Mouse (Mus musculus) heart, embryonic 11.5 days (tissue): ENCODE measurements around the gene Olfr985. TPM values are rescaled to one million over a fixed set of nuclear protein-coding genes. Genes with fewer than 3 reads are reported as not detected.

ENCODE experiments used
- ATAC-seq: fragments of 200-750 bp; cut with Nextera tagmentation; replicated peaks from 2 replicates; pipeline ENCODE4 v1.8.0; 2017; ENCODE audit warnings: moderate library complexity; ENCODE audit not compliant: insufficient number of reproducible peaks, low FRiP score, low TSS enrichment
- H3K27ac ChIP-seq: fragments of 300-500 bp; sonication (generic); 2 replicates; pipeline ENCODE4 v1.5.1; 2014; ENCODE audit warnings: mild to moderate bottlenecking, low read depth, low read length
- H3K27me3 ChIP-seq: fragments of 300-500 bp; sonication (generic); 2 replicates; pipeline ENCODE4 v1.6.1; 2014; ENCODE audit warnings: mild to moderate bottlenecking, low read length, mixed read lengths; ENCODE audit not compliant: control insufficient read depth, insufficient read depth
- H3K36me3 ChIP-seq: fragments of 300-500 bp; sonication (generic); 2 replicates; pipeline ENCODE4 v1.6.1; 2014; ENCODE audit warnings: mild to moderate bottlenecking, low read length, moderate library complexity, mixed read lengths; ENCODE audit not compliant: control insufficient read depth, insufficient read depth
- H3K4me1 ChIP-seq: fragments of 300-500 bp; sonication (generic); 2 replicates; pipeline ENCODE4 v1.6.1; 2014; ENCODE audit warnings: low read length; ENCODE audit not compliant: control insufficient read depth, insufficient read depth
- H3K4me2 ChIP-seq: fragments of 300-500 bp; sonication (generic); 2 replicates; pipeline ENCODE4 v1.6.1; 2014; ENCODE audit warnings: mild to moderate bottlenecking, moderate library complexity
- H3K4me3 ChIP-seq: fragments of 300-500 bp; sonication (generic); 2 replicates; pipeline ENCODE4 v1.5.1; 2014; ENCODE audit warnings: low read depth, low read length
- H3K9ac ChIP-seq: fragments of 300-500 bp; sonication (generic); 2 replicates; pipeline ENCODE4 v1.6.1; 2014; ENCODE audit warnings: mild to moderate bottlenecking, low read depth, low read length, moderate library complexity
- H3K9me3 ChIP-seq: fragments of 300-500 bp; sonication (generic); replicated peaks from 2 replicates; pipeline ENCODE4 v1.6.1; 2016; ENCODE audit warnings: low read length; ENCODE audit not compliant: control insufficient read depth
- WGBS: fragments of 180-500 bp; shearing (Covaris S2); extraction: QIAGEN DNeasy Blood & Tissue Kit; methylation state at CpG from one replicate; pipeline ENCODE4 v1.1.7; 2014; ENCODE audit not compliant: insufficient replicate concordance; 5-methylcytosine and 5-hydroxymethylcytosine counted together
- polyA plus RNA-seq: library from polyadenylated mRNA; unstranded; fragments of >200 nt; fragmentation: Nextera tagmentation; extraction: Ambion mirVana; gene quantifications from 2 replicates; pipeline ENCODE4 v1.2.1, GENCODE M21; 2014

Gene Olfr985
- not detected in 2 replicates for polyA plus RNA-seq

GRCm38 (mm10) chr9:40130084-40130483 is at the start of gene Olfr985:
Gene Olfr985, minus strand, starts transcription at chr9:40130184.
- 72% methylated on average over 1 of the region's 1 CpGs for WGBS
- Histone ChIP-seq H3K9me3 (no peaks in the 10 kb centered on the region), H3K4me1 (no peaks in the 10 kb centered on the region), H3K9ac (no peak within 1 kb of the TSS), H3K27me3 (no peaks in the 10 kb centered on the region), H3K27ac (no peak within 1 kb of the TSS), H3K36me3 (no peaks in the 10 kb centered on the region), H3K4me2 (no peak within 1 kb of the TSS), H3K4me3 (no peak within 1 kb of the TSS)
- ATAC-seq, result no peak

- Histone ChIP-seq H3K9ac (no peak overlapping the region), H3K27ac (no peak overlapping the region), H3K9me3 (no peaks in the 10 kb centered on the region), H3K4me1 (no peaks in the 10 kb centered on the region), H3K4me3 (no peak overlapping the region), H3K36me3 (no peaks in the 10 kb centered on the region), H3K4me2 (no peak overlapping the region), H3K27me3 (no peaks in the 10 kb centered on the region)
- WGBS, result 78% methylated on average over 6 of the region's 6 CpGs
- ATAC-seq, result no peak
These were observed 47.0 kb upstream of the Olfr985 start for GRCm38 (mm10) chr9:40177017-40177416.

DNA sequence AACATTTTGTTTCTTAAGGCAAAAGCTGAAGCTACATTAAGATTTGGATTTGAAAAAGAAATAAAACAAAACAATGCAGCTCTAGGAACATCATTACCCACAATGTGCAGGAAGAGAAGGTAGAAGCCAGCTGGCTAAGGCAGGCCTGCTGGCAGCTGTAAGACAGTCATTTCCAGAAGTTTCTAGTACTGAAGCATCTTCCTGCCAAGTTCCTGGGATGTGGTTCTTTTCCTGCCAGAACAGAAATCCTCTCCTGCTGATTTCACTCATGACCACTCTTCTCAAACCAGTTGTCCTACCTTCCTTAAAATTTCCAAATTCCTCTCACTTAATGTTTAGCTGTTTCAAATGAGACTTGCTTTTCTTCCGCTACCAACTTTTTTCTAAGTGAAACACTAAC is 36.5 kb upstream of the Olfr985 start:
- no peak for ATAC-seq
- Histone ChIP-seq H3K9me3 (no peaks in the 10 kb centered on the region), H3K27me3 (no peaks in the 10 kb centered on the region), H3K36me3 (no peaks in the 10 kb centered on the region), H3K4me2 (no peak overlapping the region), H3K27ac (no peak overlapping the region), H3K9ac (no peak overlapping the region), H3K4me3 (no peak overlapping the region), H3K4me1 (no peaks in the 10 kb centered on the region)
- 91% methylated on average over 1 of the region's 1 CpGs for WGBS

- WGBS, result 68% methylated on average over 4 of the region's 4 CpGs
- no peak overlapping the region for H3K27ac ChIP-seq
- no peak overlapping the region for H3K9ac ChIP-seq
- H3K36me3 ChIP-seq, result no peaks in the 10 kb centered on the region
- H3K4me1 ChIP-seq, result no peaks in the 10 kb centered on the region
- no peak overlapping the region for H3K4me2 ChIP-seq
- no peaks in the 10 kb centered on the region for H3K9me3 ChIP-seq
- no peak overlapping the region for H3K4me3 ChIP-seq
- no peaks in the 10 kb centered on the region; the same call in 1 of the 2 replicates for H3K27me3 ChIP-seq
- no peak for ATAC-seq
These were observed 25.2 kb upstream of the Olfr985 start for GRCm38 (mm10) chr9:40155118-40155644.

DNA sequence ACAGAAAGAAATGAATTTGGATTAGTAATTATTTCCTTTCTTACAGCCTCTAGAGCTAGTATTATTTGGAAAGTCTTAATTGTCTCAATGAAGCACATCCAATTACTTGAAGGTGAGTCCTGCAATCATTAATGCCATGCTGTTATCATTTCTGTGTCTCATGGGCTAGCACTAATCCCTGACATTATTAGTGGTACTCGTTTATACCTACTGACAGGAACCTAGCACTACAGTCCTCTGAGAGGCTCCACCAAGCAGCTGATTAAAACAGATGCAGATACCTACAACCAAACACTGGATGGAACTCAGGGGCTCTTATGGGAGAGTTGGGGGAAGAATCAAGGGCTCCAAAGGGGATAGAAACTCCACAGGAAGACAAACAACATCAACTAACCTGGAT is 11.6 kb upstream of the Olfr985 start:
- H3K9ac ChIP-seq, result no peak overlapping the region
- WGBS, result 47% methylated on average over 1 of the region's 1 CpGs
- no peaks in the 10 kb centered on the region for H3K36me3 ChIP-seq
- no peaks in the 10 kb centered on the region for H3K27me3 ChIP-seq
- H3K9me3 ChIP-seq, result no peaks in the 10 kb centered on the region
- H3K4me1 ChIP-seq, result no peaks in the 10 kb centered on the region
- no peak overlapping the region for H3K4me3 ChIP-seq
- no peak overlapping the region for H3K4me2 ChIP-seq
- ATAC-seq, result no peak
- no peak overlapping the region for H3K27ac ChIP-seq

DNA sequence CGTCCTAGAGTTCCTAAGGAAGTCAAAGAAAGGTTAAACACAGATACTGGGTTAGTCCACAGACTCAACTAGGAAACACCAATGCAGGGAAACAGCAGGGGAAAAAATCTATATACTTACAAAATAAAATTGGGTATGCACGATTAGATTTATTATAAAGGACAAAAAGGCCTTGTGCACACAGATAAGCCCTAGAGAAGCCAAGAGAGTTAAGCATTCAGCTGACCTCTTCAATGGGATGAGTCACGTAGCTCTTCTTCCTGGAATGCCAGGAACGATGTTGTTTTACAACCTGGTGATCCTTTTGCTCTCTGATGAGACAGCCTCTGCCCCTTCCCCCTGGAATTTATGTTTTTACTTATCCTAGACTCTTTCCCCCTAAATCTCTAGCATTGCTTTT is 9.5 kb upstream of the Olfr985 start:
- Histone ChIP-seq H3K27ac (no peak overlapping the region), H3K4me1 (no peaks in the 10 kb centered on the region), H3K36me3 (no peaks in the 10 kb centered on the region), H3K4me3 (no peak overlapping the region), H3K9ac (no peak overlapping the region), H3K9me3 (no peaks in the 10 kb centered on the region), H3K4me2 (no peak overlapping the region), H3K27me3 (no peaks in the 10 kb centered on the region)
- WGBS, result 56% methylated on average over 4 of the region's 4 CpGs
- ATAC-seq, result no peak

DNA sequence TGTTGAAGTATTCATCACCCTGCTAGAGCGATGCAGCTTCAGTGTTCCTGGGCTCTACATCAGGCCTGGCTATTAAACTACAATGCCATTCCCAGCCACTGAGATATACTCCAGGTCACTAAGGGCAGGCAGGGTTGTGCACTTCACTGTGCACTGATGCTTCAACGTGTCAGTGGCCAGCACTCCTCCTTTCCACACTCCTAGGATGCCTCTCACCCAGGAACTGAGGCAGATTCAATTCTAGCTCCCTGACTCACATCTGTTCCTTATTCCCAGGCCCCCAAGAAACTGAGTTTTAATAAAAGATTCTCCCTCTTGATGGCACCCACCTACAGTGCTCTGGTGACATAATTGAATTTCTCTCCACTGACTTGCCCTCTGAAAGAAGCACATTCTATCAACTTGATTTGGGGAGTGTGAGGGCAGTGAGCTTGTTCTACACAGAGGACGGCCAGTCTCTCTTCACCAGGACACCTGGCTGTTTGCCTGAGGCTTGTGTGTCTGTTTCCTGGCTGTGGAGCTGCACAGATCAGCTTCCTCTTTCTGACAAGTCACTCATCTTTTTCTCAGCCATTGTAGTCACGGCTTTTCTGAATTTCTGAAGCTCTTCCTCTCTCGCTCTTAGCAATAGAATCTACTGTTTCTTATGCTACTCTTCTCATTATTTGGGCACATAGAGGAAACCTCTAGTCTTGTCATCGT is 7.2 kb upstream of the Olfr985 start:
- H3K27ac ChIP-seq, result no peak overlapping the region
- no peak overlapping the region for H3K4me2 ChIP-seq
- no peaks in the 10 kb centered on the region for H3K9me3 ChIP-seq
- 76% methylated on average over 6 of the region's 6 CpGs for WGBS
- no peak overlapping the region for H3K4me3 ChIP-seq
- H3K36me3 ChIP-seq, result no peaks in the 10 kb centered on the region
- no peaks in the 10 kb centered on the region for H3K4me1 ChIP-seq
- no peaks in the 10 kb centered on the region for H3K27me3 ChIP-seq
- no peak for ATAC-seq
- H3K9ac ChIP-seq, result no peak overlapping the region

GRCm38 (mm10) chr9:40130556-40130955 is 572 bp upstream of the Olfr985 start:
- no peaks in the 10 kb centered on the region for H3K9me3 ChIP-seq
- no peak for ATAC-seq
- no peak overlapping the region for H3K4me2 ChIP-seq
- no peaks in the 10 kb centered on the region for H3K4me1 ChIP-seq
- no peaks in the 10 kb centered on the region for H3K36me3 ChIP-seq
- no peak overlapping the region for H3K27ac ChIP-seq
- 95% methylated on average over 1 of the region's 1 CpGs for WGBS
- no peak overlapping the region for H3K9ac ChIP-seq
- no peaks in the 10 kb centered on the region for H3K27me3 ChIP-seq
- no peak overlapping the region for H3K4me3 ChIP-seq

DNA sequence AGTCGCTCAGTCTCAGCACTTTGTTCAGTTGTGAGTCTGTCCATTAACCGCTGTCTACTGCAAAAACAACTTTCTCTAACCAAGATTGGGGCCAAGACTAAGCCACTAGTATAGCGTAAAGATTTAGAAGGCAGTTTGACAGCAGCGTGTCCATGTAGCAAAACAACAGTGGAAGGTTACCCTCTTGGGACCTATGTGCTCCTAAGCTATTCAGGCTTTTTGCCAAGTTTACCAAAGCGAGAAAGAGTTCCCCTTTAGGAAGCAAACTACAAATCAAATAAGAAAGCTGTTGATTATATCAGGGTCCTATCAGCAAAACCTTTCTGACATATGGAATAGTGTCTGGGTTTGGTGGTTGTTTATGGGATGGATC is 12.7 kb downstream of the Olfr985 start:
- Histone ChIP-seq H3K36me3 (no peaks in the 10 kb centered on the region), H3K4me3 (no peak overlapping the region), H3K9me3 (no peaks in the 10 kb centered on the region), H3K9ac (no peak overlapping the region), H3K27me3 (no peaks in the 10 kb centered on the region), H3K4me2 (no peak overlapping the region), H3K4me1 (no peaks in the 10 kb centered on the region), H3K27ac (no peak overlapping the region)
- 78% methylated on average over 5 of the region's 5 CpGs for WGBS
- no peak for ATAC-seq
